Mouse (Mus musculus): ENCODE measurements around the gene Sufu.
A peak's percentile ranks its signal among the peaks of the same experiment; 100 is the strongest.

DNA sequence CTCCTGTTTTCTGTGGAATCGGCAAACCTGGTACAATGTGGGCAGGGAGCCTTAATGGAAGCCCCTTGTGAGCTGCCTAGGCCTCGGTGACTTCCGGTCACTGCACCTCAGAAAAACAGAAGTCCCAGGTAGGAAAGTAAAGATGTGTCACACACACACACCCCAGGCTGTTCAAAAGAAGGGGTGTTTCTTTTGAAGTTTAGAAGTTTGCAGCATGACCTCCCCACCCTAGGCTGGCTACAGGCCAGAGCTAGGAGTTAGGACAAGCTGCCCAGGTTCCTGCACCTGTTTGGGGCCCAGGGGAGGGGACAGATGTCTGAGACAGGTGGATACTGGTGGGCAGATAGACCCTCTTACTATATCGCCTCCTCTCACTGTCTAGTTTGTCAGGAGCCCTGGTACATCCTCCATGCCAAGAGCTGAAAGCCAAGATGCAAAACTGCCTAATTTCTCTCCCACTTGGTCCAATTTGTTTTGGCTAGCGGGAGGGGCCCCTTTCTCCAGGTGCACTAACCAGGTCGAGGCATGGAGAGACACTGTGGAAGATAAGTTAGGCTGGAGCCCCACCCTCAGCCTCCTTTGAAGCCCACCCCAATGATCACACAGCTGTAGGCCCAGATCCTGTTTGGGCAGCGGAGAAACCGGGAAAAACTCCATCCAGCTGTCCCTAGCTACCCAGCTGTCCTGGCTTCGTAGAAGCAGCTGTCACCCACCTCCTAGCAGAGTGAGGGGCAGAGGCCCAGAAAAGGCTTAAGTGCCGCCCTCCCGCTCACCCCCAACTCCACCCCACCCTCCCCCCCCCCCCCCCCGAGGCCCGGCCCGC is 121.0 kb downstream of the Sufu start:
- TF ChIP-seq TCF12 (IDR thresholded peaks at IDR 0.05; ENCODE audit: insufficient read depth, poor library complexity, severe bottlenecking): peak; percentile 99
- TF ChIP-seq USF1 (IDR thresholded peaks at IDR 0.05; ENCODE audit: low read depth): no peak
- TF ChIP-seq MAX (IDR thresholded peaks at IDR 0.05; ENCODE audit: low read depth): no peak
- TF ChIP-seq POLR2A (IDR thresholded peaks at IDR 0.05; ENCODE audit: insufficient read length, low read depth): no peak
- no peak for TF ChIP-seq E2F4 (IDR thresholded peaks at IDR 0.05; ENCODE audit: insufficient read depth)
- TF ChIP-seq POLR2AphosphoS2 (IDR thresholded peaks at IDR 0.05; ENCODE audit: insufficient read length, low read depth): no peak
- TF ChIP-seq SRF (IDR thresholded peaks at IDR 0.05; ENCODE audit: control insufficient read depth, insufficient read length, low read depth): peak; percentile 32
- TF ChIP-seq REST (IDR thresholded peaks at IDR 0.05; ENCODE audit: insufficient read depth, insufficient read length): no peak
- TF ChIP-seq MYOG (IDR thresholded peaks at IDR 0.05; ENCODE audit: control insufficient read depth in 1 of 3, insufficient read depth in 1 of 3, insufficient read length in 2 of 3, low read depth in 2 of 3): peak; percentile 92 to 98 (median 97)
- TF ChIP-seq TCF3 (IDR thresholded peaks at IDR 0.05; ENCODE audit: insufficient read length, low read depth): peak; percentile 96
- TF ChIP-seq MYOD1 (IDR thresholded peaks at IDR 0.05; ENCODE audit: control insufficient read depth in 1 of 3, insufficient read length in 2 of 3, low read depth in 2 of 3): peak; percentile 97 to 99 (median 97)
- TF ChIP-seq CEBPB (IDR thresholded peaks at IDR 0.05; ENCODE audit: insufficient read depth, poor library complexity, severe bottlenecking): no peak
